Mouse (Mus musculus) CH12.LX (cell line): Measurements from ENCODE around the gene Olfr196.
"Not testable (repeated sequence)": the region's sequence is repeated elsewhere in the genome, so short reads cannot be mapped to it uniquely, and the experiment has no call there.

Experiments used
- CTCF ChIP-seq, 2 experiments: IDR thresholded peaks in 1 of 2; conservative IDR thresholded peaks in 1 of 2; 2 replicates each; pipeline ENCODE4 v1.5.1; 2011 to 2012; ENCODE audit warnings: low read depth in 2 of 2, low read length in 2 of 2, improper control_type of control experiment in 1 of 2, inconsistent platforms in 1 of 2, mild to moderate bottlenecking in 1 of 2, moderate library complexity in 1 of 2
- JUN ChIP-seq: IDR thresholded peaks from 2 replicates; pipeline ENCODE4 v1.6.1; 2011; ENCODE audit warnings: low read depth, mild to moderate bottlenecking, low read length, improper control_type of control experiment, moderate library complexity; ENCODE audit not compliant: insufficient read depth
- POLR2A ChIP-seq: IDR thresholded peaks from 2 replicates; pipeline ENCODE4 v1.6.1; 2011; ENCODE audit warnings: low read depth, mild to moderate bottlenecking, improper control_type of control experiment, low read length
- ZC3H11A ChIP-seq: IDR thresholded peaks from 2 replicates; pipeline ENCODE4 v1.6.1; 2012; ENCODE audit warnings: low read depth, mild to moderate bottlenecking, inconsistent platforms, low read length, improper control_type of control experiment

GRCm38 (mm10) chr16:59217861-59218260, 47.6 kb upstream of the Olfr196 start:
- not testable (repeated sequence) for TF ChIP-seq CTCF (conservative IDR thresholded peaks at IDR 0.05 in 1 of 2, IDR thresholded peaks at IDR 0.05 in 1 of 2; ENCODE audit: low read depth in 2 of 2, low read length in 2 of 2); ZC3H11A; JUN; POLR2A
